Mouse (Mus musculus): ENCODE data around the gene Rasgrp3.

- TF ChIP-seq CTCF (IDR thresholded peaks at IDR 0.05; ENCODE audit: low read depth, low read length) (no peak), POLR2A (IDR thresholded peaks at IDR 0.05; ENCODE audit: extremely low read depth, insufficient read depth, low read length) (no peak)
These were observed 6.7 kb downstream of the Rasgrp3 start for GRCm38 (mm10) chr17:75442352-75442751.

Measured in liver, adult 2 months (tissue).